Mouse (Mus musculus): ENCODE data around the gene Zzef1. TPM values are rescaled to one million over a fixed set of nuclear protein-coding genes. Genes with fewer than 3 reads are reported as not detected.

Gene Zzef1
- polyA plus RNA-seq, 1 experiment from 2014 or later, result 6.9 TPM

DNA sequence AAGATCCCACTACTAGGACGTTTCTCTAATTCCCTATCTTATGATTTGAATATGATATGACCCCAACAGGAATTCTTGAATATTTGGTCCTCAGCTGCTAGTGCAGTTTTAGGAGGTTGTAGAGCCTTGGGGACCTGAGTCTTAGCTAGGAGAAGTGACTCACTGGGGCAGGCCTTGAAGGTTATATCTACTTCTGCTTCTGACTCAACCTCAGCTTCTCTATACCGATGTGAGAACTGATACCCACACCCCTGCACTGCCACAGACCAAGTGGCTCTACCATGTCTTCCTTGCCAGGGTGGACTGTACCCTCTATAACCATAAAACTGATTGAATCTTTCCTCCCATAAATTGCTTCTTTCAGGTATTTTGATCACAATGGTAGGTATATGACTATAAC is 13.9 kb upstream of the Zzef1 start:
- Histone ChIP-seq H3K4me1 (replicated peaks; ENCODE audit: insufficient read depth, low read length) (no peaks in the 10 kb centered on the region), H3K4me2 (ENCODE audit: low read length) (no peak overlapping the region), H3K4me3 (replicated peaks; ENCODE audit: low read depth, low read length) (no peak overlapping the region), H3K27ac (no peak overlapping the region), H3K9ac (ENCODE audit: low read depth, low read length) (no peak overlapping the region), H3K36me3 (ENCODE audit: insufficient read depth, low read length) (no peaks in the 10 kb centered on the region), H3K27me3 (ENCODE audit: insufficient read depth, low read length) (no peaks in the 10 kb centered on the region), H3K9me3 (replicated peaks; ENCODE audit: low read length) (no peaks in the 10 kb centered on the region)
- ATAC-seq (replicated peaks; ENCODE audit: low FRiP score, low read depth), result no peak
- TF ChIP-seq CTCF (IDR thresholded peaks at IDR 0.05; ENCODE audit: low read depth), result no peak
- DNase-seq (ENCODE audit: low spot score), result no peak
- 62% methylated on average over 2 of the region's 2 CpGs for WGBS

DNA sequence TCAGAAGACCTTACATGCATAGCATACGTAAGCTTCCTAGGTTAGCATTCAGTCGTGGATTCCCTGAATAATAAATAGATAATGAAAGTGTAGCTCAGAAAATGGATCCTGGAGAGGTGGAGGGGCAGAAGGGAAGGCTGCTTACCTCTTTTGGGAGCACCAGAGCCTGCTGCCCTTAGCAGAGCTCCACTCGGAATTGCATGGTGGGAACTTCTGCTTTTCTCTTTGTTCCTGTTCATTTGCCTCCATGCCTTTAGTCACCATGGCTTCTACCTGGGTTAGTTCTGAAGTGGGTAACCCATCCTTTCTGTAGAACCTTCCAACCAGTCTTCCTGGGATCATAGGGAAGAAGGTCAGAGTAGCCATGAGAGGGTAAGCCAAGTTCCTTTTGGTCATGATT is 13.5 kb upstream of the Zzef1 start:
- Histone ChIP-seq H3K4me2 (ENCODE audit: low read length) (no peak overlapping the region), H3K4me3 (replicated peaks; ENCODE audit: low read depth, low read length) (no peak overlapping the region), H3K4me1 (replicated peaks; ENCODE audit: insufficient read depth, low read length) (no peaks in the 10 kb centered on the region), H3K36me3 (ENCODE audit: insufficient read depth, low read length) (no peaks in the 10 kb centered on the region), H3K27ac (no peak overlapping the region), H3K9ac (ENCODE audit: low read depth, low read length) (no peak overlapping the region), H3K9me3 (replicated peaks; ENCODE audit: low read length) (no peaks in the 10 kb centered on the region), H3K27me3 (ENCODE audit: insufficient read depth, low read length) (no peaks in the 10 kb centered on the region)
- WGBS, result 85% methylated on average over 3 of the region's 3 CpGs
- DNase-seq (ENCODE audit: low spot score) (no peak), ATAC-seq (replicated peaks; ENCODE audit: low FRiP score, low read depth) (no peak)
- TF ChIP-seq CTCF (IDR thresholded peaks at IDR 0.05; ENCODE audit: low read depth), result no peak

DNA sequence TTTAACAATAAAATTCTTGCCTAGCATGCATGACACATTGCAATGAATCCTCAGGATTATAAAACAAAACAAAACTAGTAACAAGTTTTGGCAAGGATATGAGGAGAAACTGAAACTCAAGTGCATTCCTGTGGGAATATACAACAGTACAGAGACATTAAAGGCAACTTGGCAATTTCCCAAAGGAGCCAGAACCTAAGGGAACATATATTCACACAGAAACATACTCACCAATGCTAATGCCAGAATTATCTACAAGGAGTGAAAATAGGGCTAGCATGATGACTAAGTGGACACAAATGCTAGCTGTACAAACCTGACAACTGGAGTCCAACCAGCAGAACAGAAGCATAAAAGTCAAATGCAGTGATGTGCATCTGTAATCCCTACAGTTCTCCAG is 4.0 kb upstream of the Zzef1 start:
- Histone ChIP-seq H3K4me1 (replicated peaks; ENCODE audit: insufficient read depth, low read length) (0 out of 2 replicates have a peak, but pooled peaks cover 5% of the 10 kb centered on the region), H3K27ac (no peak overlapping the region), H3K4me3 (replicated peaks; ENCODE audit: low read depth, low read length) (no peak overlapping the region), H3K9me3 (replicated peaks; ENCODE audit: low read length) (no peaks in the 10 kb centered on the region), H3K9ac (ENCODE audit: low read depth, low read length) (no peak overlapping the region), H3K27me3 (ENCODE audit: insufficient read depth, low read length) (no peaks in the 10 kb centered on the region), H3K4me2 (ENCODE audit: low read length) (no peak overlapping the region), H3K36me3 (ENCODE audit: insufficient read depth, low read length) (no peaks in the 10 kb centered on the region)
- DNase-seq (ENCODE audit: low spot score) (no peak), ATAC-seq (replicated peaks; ENCODE audit: low FRiP score, low read depth) (no peak)
- TF ChIP-seq CTCF (IDR thresholded peaks at IDR 0.05; ENCODE audit: low read depth), result no peak

DNA sequence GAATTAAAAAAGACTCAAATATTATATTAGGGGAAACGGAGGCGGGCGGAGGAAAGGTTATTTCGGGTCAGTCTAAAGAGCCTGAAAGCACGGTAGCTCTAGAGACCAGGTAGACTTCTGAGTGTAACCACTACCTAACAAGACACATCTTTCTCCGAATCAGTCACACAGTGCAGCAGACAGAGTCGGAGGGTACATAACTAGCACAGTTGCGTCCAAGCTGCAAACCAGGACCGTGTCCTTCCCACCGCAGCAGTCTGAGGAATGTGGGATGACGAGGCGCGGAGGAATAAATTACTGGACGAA is 924 bp upstream of the Zzef1 start:
- Histone ChIP-seq H3K36me3 (ENCODE audit: insufficient read depth, low read length) (no peaks in the 10 kb centered on the region), H3K4me2 (ENCODE audit: low read length) (peak overlapping the region; percentile 60), H3K4me3 (replicated peaks; ENCODE audit: low read depth, low read length) (peak overlapping the region; percentile 100), H3K27me3 (ENCODE audit: insufficient read depth, low read length) (no peaks in the 10 kb centered on the region), H3K9me3 (replicated peaks; ENCODE audit: low read length) (no peaks in the 10 kb centered on the region), H3K27ac (peak overlapping the region; percentile 92), H3K9ac (ENCODE audit: low read depth, low read length) (peak overlapping the region; percentile 88), H3K4me1 (replicated peaks; ENCODE audit: insufficient read depth, low read length) (0 out of 2 replicates have a peak, but pooled peaks cover 5% of the 10 kb centered on the region)
- peak; percentile 67 for DNase-seq (ENCODE audit: low spot score)
- 17% methylated on average over 14 of the region's 14 CpGs for WGBS
- ATAC-seq (replicated peaks; ENCODE audit: low FRiP score, low read depth), result peak; percentile 45
- TF ChIP-seq CTCF (IDR thresholded peaks at IDR 0.05; ENCODE audit: low read depth), result no peak

DNA sequence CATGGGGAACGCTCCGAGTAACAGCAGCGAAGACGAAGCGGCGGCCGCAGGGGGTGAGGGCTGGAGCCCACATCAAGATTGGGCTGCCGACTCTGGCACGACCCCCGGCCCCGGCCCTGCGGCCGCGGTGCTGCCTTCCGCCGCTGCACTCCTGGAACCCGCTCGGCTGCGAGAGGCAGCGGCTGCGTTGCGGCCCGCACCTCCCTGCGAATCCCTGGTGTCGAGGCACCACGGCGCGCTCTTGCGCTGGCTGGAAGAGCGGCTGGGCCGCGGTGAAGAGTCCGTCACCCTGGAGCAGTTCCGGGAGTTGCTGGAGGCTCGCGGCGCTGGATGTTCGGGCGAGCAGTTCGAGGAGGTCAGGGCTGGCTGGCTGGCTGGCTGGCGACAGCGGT is 266 bp downstream of the Zzef1 start:
- TF ChIP-seq CTCF (IDR thresholded peaks at IDR 0.05; ENCODE audit: low read depth), result no peak
- Histone ChIP-seq H3K27ac (peak overlapping the region; percentile 92), H3K4me1 (replicated peaks; ENCODE audit: insufficient read depth, low read length) (0 out of 2 replicates have a peak, but pooled peaks cover 5% of the 10 kb centered on the region), H3K9me3 (replicated peaks; ENCODE audit: low read length) (no peaks in the 10 kb centered on the region), H3K4me3 (replicated peaks; ENCODE audit: low read depth, low read length) (peak overlapping the region; percentile 100), H3K36me3 (ENCODE audit: insufficient read depth, low read length) (no peaks in the 10 kb centered on the region), H3K4me2 (ENCODE audit: low read length) (peak overlapping the region; percentile 60), H3K9ac (ENCODE audit: low read depth, low read length) (peak overlapping the region; percentile 88), H3K27me3 (ENCODE audit: insufficient read depth, low read length) (no peaks in the 10 kb centered on the region)
- DNase-seq (ENCODE audit: low spot score) (peak; percentile 31), ATAC-seq (replicated peaks; ENCODE audit: low FRiP score, low read depth) (peak; percentile 58)
- WGBS, result under 1% methylated on average over 42 of the region's 42 CpGs

DNA sequence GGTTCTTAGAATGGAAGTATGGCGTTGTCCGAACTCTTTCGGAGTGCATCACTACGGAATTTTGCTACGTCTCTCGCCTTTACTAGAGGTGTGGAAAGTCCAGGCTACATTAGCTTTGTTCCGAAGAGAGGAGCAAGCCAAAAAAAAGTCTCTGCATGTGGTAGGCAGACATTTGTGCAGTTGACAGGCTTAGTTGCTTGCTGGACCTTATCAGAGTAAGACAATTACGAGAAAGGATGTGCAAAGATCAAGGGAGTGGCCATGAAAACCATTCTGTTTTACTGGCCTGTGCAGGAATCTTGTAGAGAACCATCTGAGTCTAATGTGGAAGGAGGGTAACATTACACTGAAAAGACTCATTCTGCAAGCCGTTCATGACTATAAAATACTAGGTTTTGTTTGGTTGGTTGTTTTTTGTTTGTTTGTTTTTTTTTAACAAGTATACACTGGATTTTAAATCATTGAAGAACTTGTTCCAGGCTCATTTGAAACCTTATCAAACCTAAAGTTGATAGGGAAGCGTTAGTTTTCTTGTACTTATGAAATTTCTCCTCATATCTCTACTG is 830 bp downstream of the Zzef1 start:
- Histone ChIP-seq H3K4me1 (replicated peaks; ENCODE audit: insufficient read depth, low read length) (0 out of 2 replicates have a peak, but pooled peaks cover 5% of the 10 kb centered on the region), H3K4me2 (ENCODE audit: low read length) (peak overlapping the region; percentile 60), H3K27ac (peak overlapping the region; percentile 92; the same call in 1 of the 2 replicates), H3K27me3 (ENCODE audit: insufficient read depth, low read length) (no peaks in the 10 kb centered on the region), H3K9ac (ENCODE audit: low read depth, low read length) (peak overlapping the region; percentile 88), H3K9me3 (replicated peaks; ENCODE audit: low read length) (no peaks in the 10 kb centered on the region), H3K4me3 (replicated peaks; ENCODE audit: low read depth, low read length) (peak overlapping the region; percentile 100), H3K36me3 (ENCODE audit: insufficient read depth, low read length) (no peaks in the 10 kb centered on the region)
- DNase-seq (ENCODE audit: low spot score) (peak; percentile 25), ATAC-seq (replicated peaks; ENCODE audit: low FRiP score, low read depth) (no peak)
- no peak for TF ChIP-seq CTCF (IDR thresholded peaks at IDR 0.05; ENCODE audit: low read depth)
- WGBS, result 10% methylated on average over 10 of the region's 10 CpGs

DNA sequence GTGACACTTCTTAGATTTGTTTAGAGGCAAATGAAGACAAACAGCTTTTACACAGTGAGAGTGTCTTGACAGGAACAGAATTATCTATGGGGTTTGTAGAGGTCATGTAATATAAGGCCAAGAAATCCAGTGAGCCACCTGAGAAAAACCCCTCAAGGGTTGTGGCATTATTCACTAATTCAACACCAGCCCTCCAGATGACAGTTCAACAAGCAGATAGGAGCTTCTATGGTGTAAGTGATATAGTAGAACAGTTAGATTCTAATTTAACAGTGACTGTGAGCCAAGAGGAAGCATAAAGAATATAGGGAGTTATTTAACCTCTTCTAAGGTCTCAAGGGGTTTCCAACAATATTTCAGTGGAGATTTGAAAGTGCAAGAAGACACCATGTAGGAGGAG is 2.1 kb downstream of the Zzef1 start:
- Histone ChIP-seq H3K4me2 (ENCODE audit: low read length) (no peak overlapping the region), H3K4me3 (replicated peaks; ENCODE audit: low read depth, low read length) (no peak overlapping the region), H3K9me3 (replicated peaks; ENCODE audit: low read length) (no peaks in the 10 kb centered on the region), H3K4me1 (replicated peaks; ENCODE audit: insufficient read depth, low read length) (0 out of 2 replicates have a peak, but pooled peaks cover 5% of the 10 kb centered on the region), H3K27me3 (ENCODE audit: insufficient read depth, low read length) (no peaks in the 10 kb centered on the region), H3K36me3 (ENCODE audit: insufficient read depth, low read length) (no peaks in the 10 kb centered on the region), H3K9ac (ENCODE audit: low read depth, low read length) (no peak overlapping the region), H3K27ac (no peak overlapping the region)
- DNase-seq (ENCODE audit: low spot score) (no peak), ATAC-seq (replicated peaks; ENCODE audit: low FRiP score, low read depth) (no peak)
- TF ChIP-seq CTCF (IDR thresholded peaks at IDR 0.05; ENCODE audit: low read depth), result no peak
